Mouse (Mus musculus) heart, embryonic 15.5 days (tissue): ENCODE results near the gene Abr. TPM values are rescaled to one million over a fixed set of nuclear protein-coding genes. Genes with fewer than 3 reads are reported as not detected.

Experiments used
- ATAC-seq: fragments of 200-750 bp; cut with Nextera tagmentation; replicated peaks from 2 replicates; pipeline ENCODE4 v1.8.0; 2017; ENCODE audit warnings: low read depth, moderate TSS enrichment; ENCODE audit not compliant: insufficient number of reproducible peaks, insufficient read depth, low FRiP score
- H3K27ac ChIP-seq: fragments of 300-500 bp; sonication (generic); 2 replicates; pipeline ENCODE4 v1.5.1; 2015; ENCODE audit warnings: mild to moderate bottlenecking, inconsistent platforms
- H3K27me3 ChIP-seq: fragments of 300-500 bp; sonication (generic); 2 replicates; pipeline ENCODE4 v1.6.1; 2015; ENCODE audit warnings: inconsistent platforms
- H3K36me3 ChIP-seq: fragments of 300-500 bp; sonication (generic); 2 replicates; pipeline ENCODE4 v1.6.1; 2015; ENCODE audit warnings: mild to moderate bottlenecking, inconsistent platforms
- H3K4me1 ChIP-seq: fragments of 300-500 bp; sonication (generic); replicated peaks from 2 replicates; pipeline ENCODE4 v1.6.1; 2015; ENCODE audit warnings: inconsistent platforms
- H3K4me2 ChIP-seq: fragments of 300-500 bp; sonication (generic); 2 replicates; pipeline ENCODE4 v1.6.1; 2015; ENCODE audit warnings: inconsistent platforms, mild to moderate bottlenecking, moderate library complexity
- H3K4me3 ChIP-seq: fragments of 300-500 bp; sonication (generic); 2 replicates; pipeline ENCODE4 v1.5.1; 2015; ENCODE audit warnings: mild to moderate bottlenecking, inconsistent platforms
- H3K9ac ChIP-seq: fragments of 300-500 bp; sonication (generic); 2 replicates; pipeline ENCODE4 v1.6.1; 2015; ENCODE audit warnings: mild to moderate bottlenecking, inconsistent platforms
- H3K9me3 ChIP-seq: fragments of 300-500 bp; sonication (generic); replicated peaks from 2 replicates; pipeline ENCODE4 v1.6.1; 2016; ENCODE audit warnings: inconsistent platforms
- WGBS: fragments of 180-500 bp; shearing (Covaris S2); methylation state at CpG from one replicate; pipeline ENCODE4 v1.1.7; 2015; ENCODE audit warnings: mixed read lengths; 5-methylcytosine and 5-hydroxymethylcytosine counted together
- polyA plus RNA-seq: library from polyadenylated mRNA; unstranded; fragments of >200 nt; fragmentation: Nextera tagmentation; extraction: Ambion mirVana; gene quantifications from 2 replicates; pipeline ENCODE4 v1.2.1, GENCODE M21; 2015

The Abr gene
- polyA plus RNA-seq, 1 experiment from 2014 or later = 19.9 TPM

DNA sequence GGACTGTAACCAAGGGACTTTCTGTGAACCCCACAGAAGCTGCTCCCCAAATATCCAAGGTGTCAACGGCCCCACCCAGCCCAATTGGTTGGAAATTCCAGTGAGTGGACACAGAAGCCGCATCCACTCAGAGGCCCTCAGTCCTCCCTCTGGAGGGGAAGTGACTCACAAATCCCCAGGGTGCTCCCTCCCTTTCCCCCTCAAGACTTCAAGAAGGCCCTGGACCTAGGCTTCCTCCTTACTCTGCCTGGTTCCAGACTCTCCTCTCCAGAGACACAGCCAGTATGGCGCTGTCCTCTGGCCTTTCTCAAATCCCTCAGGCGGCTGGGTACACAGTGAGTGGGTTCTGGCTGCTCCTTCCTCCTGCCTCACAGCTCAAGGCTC, 124.4 kb downstream of the Abr start:
- H3K9ac ChIP-seq = no peak overlapping the region

DNA sequence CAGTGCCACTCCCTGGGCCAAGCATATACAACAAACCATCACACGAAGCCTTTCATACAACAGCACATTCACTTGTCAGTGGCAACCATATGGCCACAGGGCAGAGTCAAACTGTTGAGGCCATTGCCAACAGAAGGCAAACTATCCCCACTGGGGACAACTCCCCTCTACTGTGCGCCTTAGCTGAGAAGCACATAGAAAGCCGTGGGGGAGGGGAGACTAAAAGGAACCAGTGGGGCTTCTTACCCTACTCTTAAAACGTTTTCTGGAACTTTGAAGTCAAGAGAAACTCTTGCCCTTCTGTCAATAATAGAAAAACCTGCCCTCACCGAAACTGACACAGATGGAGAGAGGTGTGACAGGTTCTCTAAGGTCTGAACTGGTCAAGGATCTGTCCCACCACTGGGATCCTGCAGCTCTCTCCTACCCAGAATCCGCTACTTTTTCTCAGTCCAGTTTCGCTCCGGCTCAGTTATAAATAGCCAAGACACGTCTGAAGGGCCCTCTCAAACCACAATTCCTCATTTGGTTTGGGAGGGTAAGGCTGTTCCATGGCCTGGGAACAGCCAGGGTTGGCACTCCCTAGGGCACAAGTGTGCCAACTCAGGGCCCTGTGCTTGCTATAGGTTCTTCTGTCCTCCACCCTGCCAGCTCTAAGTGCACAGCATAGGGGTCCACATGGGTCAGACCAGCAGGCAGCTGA, 124.9 kb downstream of the Abr start:
- H3K9ac ChIP-seq = no peak overlapping the region
- no peak overlapping the region for H3K4me3 ChIP-seq
- ATAC-seq = no peak
- no peak overlapping the region for H3K4me2 ChIP-seq
- no peaks in the 10 kb centered on the region for H3K9me3 ChIP-seq
- H3K27ac ChIP-seq = peak overlapping the region; percentile 38
- peaks cover 61% of the 10 kb centered on the region for H3K4me1 ChIP-seq
- 52% methylated on average over 9 of the region's 9 CpGs for WGBS
- H3K36me3 ChIP-seq = no peaks in the 10 kb centered on the region
- H3K27me3 ChIP-seq = no peaks in the 10 kb centered on the region

More for the DNA sequence above, 124.4 kb downstream of the Abr start:
- no peak overlapping the region for H3K4me2 ChIP-seq
- H3K27me3 ChIP-seq = no peaks in the 10 kb centered on the region
- H3K4me3 ChIP-seq = no peak overlapping the region
- no peaks in the 10 kb centered on the region for H3K36me3 ChIP-seq
- ATAC-seq = no peak
- H3K4me1 ChIP-seq = peaks cover 56% of the 10 kb centered on the region
- peak overlapping the region; percentile 38 for H3K27ac ChIP-seq
- no peaks in the 10 kb centered on the region for H3K9me3 ChIP-seq
- 56% methylated on average over 4 of the region's 4 CpGs for WGBS

DNA sequence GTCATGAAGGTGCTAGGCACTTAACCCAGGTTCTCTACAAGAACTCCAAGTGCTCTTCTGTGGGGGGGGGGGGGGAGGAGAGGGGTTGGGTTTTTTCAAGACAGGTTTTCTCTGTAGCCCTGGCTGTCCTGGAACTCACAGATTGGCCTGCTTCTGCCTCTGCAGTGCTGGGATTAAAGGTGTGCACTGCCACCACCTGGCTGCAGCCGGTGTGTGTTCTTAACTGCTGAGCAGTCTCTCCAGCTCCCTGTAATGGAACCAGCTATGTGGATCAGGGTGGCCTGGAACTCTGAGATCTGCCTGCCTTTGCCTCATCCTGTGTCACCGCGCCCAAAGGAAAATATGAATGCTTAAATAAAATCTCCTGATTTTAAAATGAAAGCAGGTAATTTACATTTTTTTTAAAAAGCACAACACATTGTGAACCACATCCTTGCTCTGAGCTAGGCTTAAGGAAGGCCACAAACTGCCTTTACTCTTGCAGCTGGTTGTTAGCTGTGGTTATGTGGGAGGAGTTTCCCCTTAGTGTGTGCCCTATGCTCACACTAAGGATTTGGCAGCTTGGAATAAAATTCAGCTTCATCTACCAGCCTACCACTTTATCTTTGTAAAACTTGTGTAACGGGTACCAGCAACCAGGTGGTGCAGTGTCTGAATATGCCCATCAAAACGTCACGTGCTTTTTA, 125.9 kb downstream of the Abr start:
- Histone ChIP-seq H3K27me3 (no peaks in the 10 kb centered on the region), H3K27ac (peak overlapping the region; percentile 99), H3K36me3 (no peaks in the 10 kb centered on the region), H3K9ac (no peak overlapping the region), H3K4me3 (no peak overlapping the region), H3K4me1 (peaks cover 71% of the 10 kb centered on the region), H3K9me3 (no peaks in the 10 kb centered on the region), H3K4me2 (peak overlapping the region; percentile 88; the same call in 1 of the 2 replicates)
- no peak for ATAC-seq
- 75% methylated on average over 6 of the region's 6 CpGs for WGBS

- H3K27ac ChIP-seq = peak overlapping the region; percentile 99
- peaks cover 78% of the 10 kb centered on the region for H3K4me1 ChIP-seq
- no peak for ATAC-seq
- H3K4me3 ChIP-seq = peak overlapping the region; percentile 65
- no peaks in the 10 kb centered on the region for H3K27me3 ChIP-seq
- no peaks in the 10 kb centered on the region for H3K36me3 ChIP-seq
- 13% methylated on average over 19 of the region's 19 CpGs for WGBS
- peak overlapping the region; percentile 89 for H3K9ac ChIP-seq
- no peaks in the 10 kb centered on the region for H3K9me3 ChIP-seq
- H3K4me2 ChIP-seq = peak overlapping the region; percentile 88
These were observed 126.7 kb downstream of the Abr start for GRCm38 (mm10) chr11:76495127-76496028.

GRCm38 (mm10) chr11:76494360-76495126, 127.6 kb downstream of the Abr start:
- H3K27ac ChIP-seq = peak overlapping the region; percentile 99
- H3K4me3 ChIP-seq = peak overlapping the region; percentile 65
- under 1% methylated on average over 56 of the region's 67 CpGs for WGBS
- H3K4me2 ChIP-seq = peak overlapping the region; percentile 88
- peak overlapping the region; percentile 89 for H3K9ac ChIP-seq
- peak; percentile 69 for ATAC-seq
- no peaks in the 10 kb centered on the region for H3K27me3 ChIP-seq
- H3K9me3 ChIP-seq = no peaks in the 10 kb centered on the region
- peaks cover 82% of the 10 kb centered on the region for H3K4me1 ChIP-seq
- H3K36me3 ChIP-seq = no peaks in the 10 kb centered on the region

GRCm38 (mm10) chr11:76493811-76494274, 128.3 kb downstream of the Abr start:
- Histone ChIP-seq H3K27ac (peak overlapping the region; percentile 99), H3K9ac (peak overlapping the region; percentile 89), H3K36me3 (no peaks in the 10 kb centered on the region), H3K27me3 (no peaks in the 10 kb centered on the region), H3K4me1 (peaks cover 80% of the 10 kb centered on the region), H3K4me2 (peak overlapping the region; percentile 88), H3K4me3 (peak overlapping the region; percentile 65), H3K9me3 (no peaks in the 10 kb centered on the region)
- 5% methylated on average over 6 of the region's 6 CpGs for WGBS
- 0 out of 2 replicates have a peak, but pooled peaks have one; percentile 12 for ATAC-seq

DNA sequence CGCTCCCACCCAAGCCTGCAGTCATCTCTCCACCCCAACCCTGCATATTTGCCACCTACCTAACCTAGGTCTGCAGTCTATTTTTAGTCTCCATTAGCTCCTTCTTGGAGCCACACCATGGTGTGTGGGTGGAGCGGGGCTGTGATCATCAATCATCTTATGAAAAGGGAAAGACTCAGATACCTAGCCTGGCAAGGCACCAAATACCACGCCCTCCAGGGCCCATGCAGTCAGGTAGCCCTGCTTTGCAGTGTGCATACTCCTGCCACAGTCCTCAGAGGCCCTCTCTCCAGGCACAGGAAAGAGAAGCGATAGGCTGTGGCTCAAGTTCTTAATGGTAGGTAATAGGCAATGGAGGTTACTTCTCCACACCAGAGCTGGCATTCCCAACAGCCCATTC, 128.9 kb downstream of the Abr start:
- Histone ChIP-seq H3K4me1 (peaks cover 76% of the 10 kb centered on the region), H3K9ac (peak overlapping the region; percentile 89), H3K4me3 (peak overlapping the region; percentile 65), H3K27me3 (no peaks in the 10 kb centered on the region), H3K36me3 (no peaks in the 10 kb centered on the region), H3K4me2 (peak overlapping the region; percentile 88), H3K27ac (peak overlapping the region; percentile 99), H3K9me3 (no peaks in the 10 kb centered on the region)
- WGBS = 40% methylated on average over 4 of the region's 4 CpGs
- ATAC-seq = no peak

DNA sequence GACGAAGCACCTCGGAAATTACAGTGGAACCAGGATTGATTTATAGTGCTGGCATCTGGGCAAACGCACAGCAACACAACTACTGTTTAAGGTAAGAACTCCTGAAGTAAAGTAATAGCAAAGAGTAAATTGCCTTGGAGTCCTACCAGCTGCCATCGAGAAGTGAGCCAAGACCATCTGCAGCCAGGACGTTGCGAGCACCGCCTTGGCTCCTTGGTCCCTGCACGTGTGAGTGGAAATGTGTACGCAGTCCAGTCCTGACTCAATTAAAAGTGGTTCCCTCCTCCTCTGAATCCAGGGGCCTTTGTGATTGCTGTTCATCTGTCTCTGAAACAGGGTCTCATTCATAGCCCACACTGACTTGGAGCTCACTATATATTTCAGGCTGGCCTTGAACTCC, 130.3 kb downstream of the Abr start:
- Histone ChIP-seq H3K27me3 (no peaks in the 10 kb centered on the region), H3K9ac (no peak overlapping the region; the same call in 1 of the 2 replicates), H3K36me3 (no peaks in the 10 kb centered on the region), H3K4me3 (no peak overlapping the region), H3K27ac (no peak overlapping the region), H3K9me3 (no peaks in the 10 kb centered on the region), H3K4me1 (peaks cover 70% of the 10 kb centered on the region), H3K4me2 (peak overlapping the region; percentile 88; the same call in 1 of the 2 replicates)
- ATAC-seq = no peak
- 69% methylated on average over 9 of the region's 9 CpGs for WGBS

DNA sequence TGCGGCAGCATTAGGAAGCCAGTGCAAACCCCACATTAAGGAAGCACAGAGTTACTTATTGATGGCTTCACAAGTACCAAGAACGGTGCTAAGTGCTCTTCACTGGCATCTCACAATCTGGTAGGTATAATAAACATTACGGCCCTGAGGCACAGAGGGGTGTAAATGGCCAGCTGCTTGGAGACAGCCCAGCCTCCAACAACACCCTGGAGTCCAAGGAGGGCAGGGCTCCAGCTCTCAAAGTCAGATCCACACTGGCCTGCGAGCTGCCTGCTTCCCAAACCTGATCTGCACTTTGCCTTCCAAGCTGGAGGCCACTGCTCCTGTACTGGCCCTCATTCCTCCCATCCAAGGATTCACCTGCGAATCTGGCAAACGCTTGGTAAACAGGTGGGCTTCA, 132.7 kb downstream of the Abr start:
- Histone ChIP-seq H3K36me3 (no peaks in the 10 kb centered on the region), H3K9me3 (no peaks in the 10 kb centered on the region), H3K27me3 (no peaks in the 10 kb centered on the region), H3K9ac (no peak overlapping the region), H3K4me2 (0 out of 2 replicates have a peak overlapping the region, but pooled peaks have one; percentile 1), H3K4me1 (peaks cover 61% of the 10 kb centered on the region), H3K27ac (peak overlapping the region; percentile 75), H3K4me3 (no peak overlapping the region)
- no peak for ATAC-seq
- WGBS = 64% methylated on average over 6 of the region's 6 CpGs

GRCm38 (mm10) chr11:76487024-76487423, 135.1 kb downstream of the Abr start:
- Histone ChIP-seq H3K4me1 (peaks cover 63% of the 10 kb centered on the region), H3K4me2 (no peak overlapping the region), H3K36me3 (no peaks in the 10 kb centered on the region), H3K4me3 (no peak overlapping the region), H3K27ac (no peak overlapping the region), H3K9ac (no peak overlapping the region), H3K9me3 (no peaks in the 10 kb centered on the region), H3K27me3 (no peaks in the 10 kb centered on the region)
- WGBS = 80% methylated on average over 5 of the region's 5 CpGs
- no peak for ATAC-seq
